Mouse (Mus musculus): ENCODE data around the gene Asrgl1. TPM values are rescaled to one million over a fixed set of nuclear protein-coding genes. Genes with fewer than 3 reads are reported as not detected.
"Not testable (repeated sequence)": the region's sequence is repeated elsewhere in the genome, so short reads cannot be mapped to it uniquely, and the experiment has no call there.

Gene Asrgl1
- total RNA-seq (2021): 10 to 100 TPM; 11.5 to 14.4 TPM
- long read RNA-seq, experiment 1, full-length matches to known transcripts: 24 of 39 reads
- long read RNA-seq, experiment 1, partial matches to known transcripts: 11 of 39 reads
- long read RNA-seq, experiment 1, other reads (novel, unspliced or antisense): 4 of 39 reads
- long read RNA-seq, experiment 2, full-length matches to known transcripts: 24 of 33 reads
- long read RNA-seq, experiment 2, partial matches to known transcripts: 6 of 33 reads
- long read RNA-seq, experiment 2, other reads (novel, unspliced or antisense): 3 of 33 reads

DNA sequence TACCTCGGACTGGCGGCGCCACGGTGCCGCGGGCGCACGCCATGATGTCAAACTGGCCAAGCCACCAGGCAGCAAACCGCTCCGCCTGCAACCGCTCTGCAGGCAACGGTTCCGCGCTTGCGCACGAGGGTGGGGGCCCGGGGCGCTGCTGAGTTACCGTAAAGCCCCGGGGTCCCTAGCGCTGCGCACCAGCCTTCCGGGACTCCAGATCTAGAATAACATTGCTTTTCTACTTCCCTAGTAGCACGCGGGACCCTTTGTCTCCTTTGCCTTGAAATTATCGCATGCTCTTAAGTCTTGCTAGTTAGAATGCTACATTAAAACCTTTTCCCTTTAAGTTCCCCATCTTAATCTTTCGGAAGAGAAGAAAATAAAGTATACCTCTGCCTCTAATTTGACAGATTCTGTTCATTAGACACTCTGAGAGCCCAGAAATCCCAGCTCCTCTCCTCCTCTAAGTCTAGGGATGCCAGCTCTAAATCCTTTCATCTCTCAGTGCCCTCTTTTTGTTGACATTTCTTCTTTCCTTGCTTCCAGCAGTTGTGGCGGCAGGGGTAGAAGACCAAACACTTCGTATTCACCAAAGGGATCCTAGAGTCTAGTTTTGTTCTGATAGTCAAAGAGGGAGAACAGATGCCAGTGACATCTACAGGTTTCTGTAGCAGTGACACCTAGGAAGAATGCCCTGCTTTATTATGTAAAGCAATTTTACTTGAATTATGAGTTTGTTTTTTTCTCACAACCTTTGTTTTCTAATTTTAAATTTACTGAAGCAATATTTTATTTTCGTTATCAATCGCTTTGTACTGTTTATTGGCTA is at the start of gene Asrgl1:
TSS of gene Asrgl1 (minus strand) at position 125 of the 820 bp plus-strand sequence.
- DNase-seq (ENCODE audit: low spot score in 2 of 2): peak; percentile 86 to 93

DNA sequence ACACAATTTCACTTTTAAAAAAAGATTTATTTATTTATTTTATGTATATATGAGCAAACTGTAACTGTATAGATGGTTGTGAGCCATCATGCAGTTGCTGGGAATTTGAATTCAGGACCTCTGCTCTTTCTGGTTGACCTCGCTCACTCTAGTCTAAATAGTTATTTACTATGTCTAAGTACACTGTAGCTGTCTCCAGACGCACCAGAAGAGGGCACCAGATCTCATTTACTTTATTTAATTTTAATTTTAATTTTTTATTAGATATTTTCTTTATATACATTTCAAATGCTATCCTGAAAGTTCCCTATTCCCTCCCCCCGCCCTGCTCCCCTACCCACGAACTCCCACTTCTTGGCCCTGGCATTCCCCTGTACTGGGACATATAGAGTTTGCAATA is 10.8 kb upstream of the Asrgl1 start:
- no peak for DNase-seq (ENCODE audit: low spot score in 2 of 2)

DNA sequence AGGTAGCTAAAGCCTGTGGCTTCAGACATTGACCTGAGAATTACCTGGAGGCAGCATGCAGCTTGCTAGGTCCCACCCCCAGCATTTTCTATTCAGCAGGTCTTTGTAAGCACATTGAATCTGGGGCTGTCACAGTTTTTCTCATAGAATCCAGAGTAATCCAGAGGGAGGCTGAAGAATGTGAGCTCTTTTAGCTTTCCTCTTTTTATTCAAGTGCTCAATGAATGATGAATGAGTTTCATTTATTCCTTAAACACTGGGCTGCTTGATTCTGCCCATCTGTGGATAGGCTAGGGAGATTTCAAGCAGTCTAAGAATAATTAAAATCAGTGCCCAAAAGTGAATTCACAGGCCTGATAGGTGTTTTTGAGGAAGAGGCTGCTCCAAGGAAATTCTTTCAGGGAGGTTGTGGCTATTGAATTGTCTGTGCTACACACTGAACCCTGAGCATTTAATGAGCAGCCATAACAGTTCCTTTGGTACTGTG is 8.2 kb upstream of the Asrgl1 start:
- DNase-seq (ENCODE audit: low spot score in 2 of 2): no peak

DNA sequence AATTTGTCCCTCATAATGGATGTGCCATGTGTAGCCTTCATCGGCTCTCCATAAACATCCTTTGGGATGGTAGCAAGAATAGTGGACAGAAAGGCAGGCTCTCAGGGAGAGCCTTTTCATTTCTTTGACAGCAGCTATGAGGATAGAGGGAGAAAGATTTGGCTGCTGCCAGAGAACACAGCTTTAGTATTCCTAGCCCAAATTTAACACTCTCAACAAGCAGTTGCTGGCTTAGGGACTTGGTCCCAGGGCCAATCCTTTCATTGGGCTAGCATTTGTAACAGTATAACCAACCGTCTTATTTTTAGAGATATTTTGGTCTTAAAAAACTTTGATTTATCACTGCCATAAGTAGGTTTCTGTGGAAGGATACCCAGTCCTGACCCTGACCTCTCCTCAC is 7.8 kb upstream of the Asrgl1 start:
- DNase-seq (ENCODE audit: low spot score in 2 of 2): no peak

DNA sequence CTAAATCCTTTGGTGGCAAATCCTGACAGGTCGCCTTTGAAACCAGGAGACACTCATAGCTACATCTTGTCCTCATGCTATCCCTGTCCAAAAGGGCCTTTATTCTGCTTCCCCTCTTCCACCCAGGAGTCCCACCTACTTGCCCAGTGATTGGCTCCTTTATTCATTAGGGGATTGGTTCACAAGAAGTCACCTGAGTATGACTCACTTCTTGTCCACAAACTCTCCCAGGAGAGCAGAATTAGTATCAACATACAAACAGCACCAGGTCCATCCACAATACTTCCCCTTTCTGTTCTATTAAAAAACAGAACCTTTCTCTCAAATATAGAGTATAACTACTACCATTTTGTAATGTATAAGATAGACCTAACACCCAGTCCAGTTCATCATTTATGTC is 4.9 kb upstream of the Asrgl1 start:
- DNase-seq (ENCODE audit: low spot score in 2 of 2): not testable (repeated sequence)

DNA sequence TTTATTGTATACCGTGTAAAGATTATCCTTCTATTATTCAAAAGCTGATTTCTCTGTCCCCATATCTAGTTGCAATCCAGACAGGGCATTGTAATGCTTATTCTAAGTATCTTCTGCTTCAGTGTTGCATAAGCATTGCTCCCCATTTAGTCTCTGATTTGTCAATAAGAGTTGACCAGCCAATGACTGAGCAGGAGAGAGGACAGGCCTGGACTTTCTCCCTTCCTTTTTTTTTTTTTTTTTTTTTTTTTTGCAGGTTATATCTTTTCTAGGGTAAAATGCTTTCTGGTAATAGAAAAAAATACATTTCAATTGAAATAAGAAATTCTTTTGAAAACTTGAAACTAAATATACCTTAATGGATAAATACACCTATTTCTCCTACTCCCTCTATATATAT is 1.7 kb upstream of the Asrgl1 start:
- DNase-seq (ENCODE audit: low spot score in 2 of 2): no peak

DNA sequence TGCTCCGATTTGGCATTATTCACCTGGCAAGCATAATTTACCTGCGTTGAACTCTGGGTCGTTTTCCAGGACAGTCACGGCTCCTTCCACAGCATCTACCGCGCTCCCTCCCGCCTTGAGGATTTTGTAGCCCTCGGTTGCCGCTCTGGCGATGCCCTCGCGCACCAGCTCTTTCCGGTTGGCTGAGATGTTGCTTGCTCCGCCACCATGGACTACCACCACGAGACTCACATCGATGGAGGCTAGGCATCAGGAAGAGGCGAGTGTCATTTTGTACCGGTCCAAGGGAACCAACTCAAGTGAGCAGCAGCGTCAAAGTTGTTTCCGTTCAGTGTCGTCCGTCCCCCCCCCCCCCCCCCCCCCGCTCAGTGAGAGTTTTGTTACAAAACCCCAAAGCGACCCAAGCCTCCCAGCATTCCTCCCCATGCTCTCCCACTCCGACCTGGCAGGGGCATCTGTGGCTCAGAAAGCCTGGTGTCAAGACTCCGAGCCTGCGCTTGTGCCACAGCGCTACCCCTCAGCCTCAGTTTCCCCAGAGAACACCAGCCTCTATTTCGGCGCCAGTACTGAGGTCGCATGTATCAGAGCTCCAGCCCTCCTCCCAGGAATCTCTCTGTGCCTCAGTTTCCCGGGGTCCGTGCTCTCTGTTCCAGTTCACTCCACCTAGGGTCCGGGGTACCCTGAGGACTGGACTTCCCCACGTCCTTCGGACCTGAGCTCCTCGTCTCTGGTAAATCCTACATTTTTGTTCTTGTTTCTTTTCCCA is 507 bp downstream of the Asrgl1 start:
- peak in 1 of 2 experiments; percentile 32 for DNase-seq (ENCODE audit: low spot score in 2 of 2)

DNA sequence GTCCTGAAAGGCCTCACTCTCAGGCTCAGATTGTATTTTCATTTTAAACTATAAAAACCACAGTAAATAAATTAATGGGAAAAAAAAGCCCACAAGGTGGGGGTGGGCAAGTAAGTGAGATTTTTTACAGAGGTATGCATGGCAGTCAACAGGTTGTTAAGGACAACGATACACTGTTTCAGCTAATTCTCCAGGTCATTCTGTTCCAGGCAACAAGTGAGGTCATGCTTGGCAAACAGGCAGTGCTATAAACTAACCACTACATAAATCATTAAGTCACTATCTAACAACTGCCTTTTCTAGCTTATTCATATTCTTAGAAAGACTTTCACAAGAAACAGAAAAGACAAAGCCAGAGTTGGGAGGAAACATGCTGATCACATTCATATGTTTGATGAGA is 5.4 kb downstream of the Asrgl1 start:
- no peak for DNase-seq (ENCODE audit: low spot score in 2 of 2)

DNA sequence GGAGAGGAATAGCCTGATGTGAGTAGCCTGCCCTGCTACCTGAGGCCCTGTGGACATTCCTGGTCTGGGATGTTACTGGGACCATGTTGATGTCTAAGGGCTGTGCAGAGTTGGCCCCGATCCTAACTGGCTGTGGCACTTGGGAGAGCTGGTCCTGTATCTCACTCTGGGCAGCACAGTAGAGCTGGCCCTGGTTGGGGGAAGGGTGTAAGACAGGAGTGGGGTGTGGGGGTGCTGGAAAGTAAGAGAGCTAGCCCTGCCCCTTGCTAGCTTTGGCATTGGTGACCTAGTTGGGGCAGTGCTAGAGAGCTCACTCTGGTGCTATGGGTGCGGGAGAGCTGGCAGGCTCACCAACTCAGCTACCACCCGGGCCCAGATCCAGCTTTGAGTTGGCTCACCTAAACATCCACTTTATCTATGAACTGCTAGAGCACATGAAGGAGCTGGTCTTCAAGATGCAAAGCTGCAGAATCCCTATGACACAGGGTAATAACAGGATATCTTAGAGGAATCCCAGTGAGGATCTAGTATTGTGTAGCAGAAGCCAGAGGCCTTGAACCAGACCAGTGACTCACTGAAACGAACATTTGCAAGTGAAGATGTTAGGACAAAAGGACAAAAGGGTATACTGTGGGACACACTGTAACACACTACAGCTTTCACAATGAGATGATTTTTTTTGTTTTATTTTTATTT is 6.8 kb downstream of the Asrgl1 start:
- DNase-seq (ENCODE audit: low spot score in 2 of 2): no peak

DNA sequence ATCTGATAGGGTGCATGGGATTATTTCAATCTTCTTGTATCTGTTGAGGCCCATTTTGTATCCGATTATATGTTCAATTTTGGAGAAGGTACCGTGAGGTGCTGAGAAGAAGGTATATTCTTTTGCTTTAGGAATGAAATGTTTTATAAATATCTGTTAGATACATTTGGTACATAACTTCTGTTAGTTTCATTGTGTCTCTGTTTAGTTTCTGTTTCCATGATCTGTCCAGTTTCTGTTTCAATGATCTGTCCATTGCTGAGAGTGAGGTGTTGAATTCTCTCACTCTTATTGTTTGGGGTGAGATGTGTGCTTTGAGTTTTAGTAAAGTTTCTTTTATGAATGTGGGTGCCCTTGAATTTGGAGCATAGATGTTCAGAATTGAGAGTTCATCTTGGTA is 11.4 kb downstream of the Asrgl1 start:
- DNase-seq (ENCODE audit: low spot score in 2 of 2): not testable (repeated sequence)

DNA sequence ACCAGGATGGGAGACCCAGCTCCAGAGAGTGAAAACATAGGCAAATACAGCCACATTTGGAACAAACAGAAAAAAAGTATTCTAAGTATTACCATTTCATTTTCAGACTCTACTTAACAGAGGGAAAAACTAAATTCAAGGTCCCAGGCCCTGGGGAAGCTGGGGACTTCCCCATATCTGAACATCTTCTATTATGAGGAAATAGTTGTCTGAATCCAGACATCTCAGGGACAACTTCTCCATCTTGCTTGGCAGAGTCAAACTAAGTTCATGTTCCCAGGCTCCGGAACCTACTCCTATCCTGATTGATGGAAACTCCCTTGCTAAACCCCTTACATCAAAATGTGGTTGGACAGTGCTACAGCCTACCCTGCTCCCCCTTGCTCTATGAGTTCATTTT is 13.0 kb downstream of the Asrgl1 start:
- no peak for DNase-seq (ENCODE audit: low spot score in 2 of 2)

DNA sequence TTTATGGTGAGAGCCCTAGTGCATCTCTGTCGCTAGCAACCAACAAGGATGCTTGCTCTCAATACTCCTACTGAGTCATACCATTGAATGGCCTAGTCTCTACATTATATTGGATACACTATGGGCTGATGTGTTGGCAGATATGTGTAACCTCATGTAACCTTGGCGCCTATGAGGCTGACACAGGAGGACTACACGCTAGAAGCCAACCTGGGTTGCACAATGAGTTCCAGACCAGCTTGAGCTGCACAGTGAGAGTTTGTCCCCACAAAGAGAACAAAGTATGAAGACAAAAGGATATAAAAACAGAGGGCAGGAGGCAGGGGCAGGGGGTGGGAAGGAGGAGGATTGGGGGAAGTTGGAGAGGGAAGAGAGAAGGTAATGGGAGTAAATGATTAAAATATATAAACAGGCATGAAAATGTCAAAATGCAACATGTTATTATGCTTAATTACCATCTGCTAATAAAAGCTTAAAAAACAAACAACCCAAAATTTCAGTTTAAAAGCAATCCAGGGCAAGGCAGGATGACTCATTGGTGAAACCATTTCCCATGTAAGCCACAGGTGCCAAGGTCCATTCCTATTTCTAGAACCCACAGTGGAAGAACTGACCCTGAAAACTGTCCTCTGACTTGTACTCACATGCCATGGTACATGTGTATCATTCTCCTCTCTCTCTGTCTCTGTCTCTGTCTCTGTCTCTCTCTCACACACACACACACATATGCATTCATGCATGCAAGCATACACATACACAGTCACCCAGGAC is 15.6 kb downstream of the Asrgl1 start:
- DNase-seq (ENCODE audit: low spot score in 2 of 2): no peak

DNA sequence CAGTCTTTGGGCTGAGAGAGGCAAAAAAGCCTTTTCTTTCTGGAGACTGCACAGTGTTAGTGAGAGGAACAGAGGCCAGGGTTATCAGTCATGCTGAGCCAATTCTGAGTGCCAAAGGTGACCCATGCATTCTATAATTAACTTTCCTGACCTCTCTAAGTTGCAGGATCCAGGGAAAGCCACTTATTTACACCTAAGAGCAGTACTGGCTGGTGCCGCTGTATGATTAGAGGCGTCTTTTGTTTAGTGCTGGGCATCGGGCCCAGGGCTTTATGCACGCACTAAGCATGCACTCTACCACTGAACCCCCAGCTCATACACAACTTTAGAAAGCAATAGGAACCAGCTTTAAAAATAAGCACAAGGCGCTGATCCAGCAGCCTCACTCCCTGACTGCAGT is 18.2 kb downstream of the Asrgl1 start:
- no peak for DNase-seq (ENCODE audit: low spot score in 2 of 2)

DNA sequence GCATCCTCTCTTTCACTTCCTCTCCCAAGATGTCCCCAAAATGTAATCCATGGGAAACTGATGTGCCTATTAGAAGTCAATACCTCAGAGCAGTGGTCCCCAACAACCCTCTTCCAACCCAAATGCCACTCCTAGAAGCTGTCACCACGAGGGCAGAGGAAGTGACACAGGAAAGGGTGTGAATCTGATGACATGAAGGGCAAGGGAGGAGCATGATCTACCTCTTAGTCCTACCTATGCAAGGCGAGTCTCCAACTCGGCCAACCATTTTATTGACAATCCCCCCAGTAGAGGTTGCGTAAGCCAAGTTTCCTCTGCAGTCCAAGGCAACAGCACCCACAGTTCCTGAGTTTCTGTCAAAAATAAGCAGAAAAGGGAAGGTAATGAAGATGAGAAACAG is 19.2 kb downstream of the Asrgl1 start:
- no peak for DNase-seq (ENCODE audit: low spot score in 2 of 2)

DNA sequence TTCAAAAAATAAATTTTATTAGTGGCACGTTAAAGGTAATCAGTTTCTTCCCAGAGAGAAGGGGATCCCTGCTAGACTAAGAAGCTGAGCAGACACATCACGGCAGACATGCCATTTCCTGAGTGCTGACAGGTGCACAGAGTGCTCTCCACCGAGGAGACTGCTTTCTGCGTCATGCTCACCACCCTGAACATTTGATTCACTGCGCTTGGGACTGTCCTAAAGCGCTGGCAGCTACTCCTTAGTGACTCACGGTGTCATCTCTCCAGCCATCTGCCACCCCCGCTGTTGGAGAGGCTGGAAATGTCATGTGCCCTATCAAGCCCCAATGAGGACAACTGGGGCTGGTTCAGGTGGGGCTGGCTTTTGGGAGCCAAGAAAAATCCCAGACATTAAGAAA is 23.4 kb downstream of the Asrgl1 start:
- no peak for DNase-seq (ENCODE audit: low spot score in 2 of 2)

DNA sequence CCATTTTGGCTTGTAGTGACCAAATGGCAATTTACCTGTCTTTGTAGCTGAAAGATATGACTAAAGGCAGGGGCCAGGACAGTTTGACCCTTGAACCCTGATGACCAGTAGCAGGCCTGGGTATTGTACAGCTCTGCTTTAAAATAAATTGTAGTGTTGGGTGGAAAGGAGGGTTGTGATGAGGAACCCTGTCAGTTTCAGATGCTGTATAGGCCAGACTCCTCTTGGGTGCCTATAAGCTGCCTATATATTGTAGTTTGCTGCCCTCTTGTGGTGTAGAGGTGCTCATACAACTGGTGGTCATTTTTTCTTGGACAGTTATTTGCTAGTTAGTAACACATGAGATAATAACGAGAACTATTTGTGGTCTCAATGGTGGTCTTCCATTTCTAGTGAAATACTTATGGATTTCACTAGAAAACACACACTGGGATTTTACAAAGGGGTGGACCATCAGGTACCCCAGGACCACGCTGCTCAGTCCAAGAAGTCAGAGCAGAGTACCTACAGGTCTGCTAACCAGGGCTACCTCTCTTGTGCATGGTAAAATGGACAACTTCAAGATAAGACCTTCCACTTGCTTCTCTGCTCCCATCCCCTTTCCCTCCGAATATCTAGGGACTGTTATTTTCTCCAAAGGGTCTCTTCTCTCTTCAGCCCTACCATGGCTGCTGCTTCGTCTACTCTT is 25.1 kb downstream of the Asrgl1 start:
- DNase-seq (ENCODE audit: low spot score in 2 of 2): no peak

DNA sequence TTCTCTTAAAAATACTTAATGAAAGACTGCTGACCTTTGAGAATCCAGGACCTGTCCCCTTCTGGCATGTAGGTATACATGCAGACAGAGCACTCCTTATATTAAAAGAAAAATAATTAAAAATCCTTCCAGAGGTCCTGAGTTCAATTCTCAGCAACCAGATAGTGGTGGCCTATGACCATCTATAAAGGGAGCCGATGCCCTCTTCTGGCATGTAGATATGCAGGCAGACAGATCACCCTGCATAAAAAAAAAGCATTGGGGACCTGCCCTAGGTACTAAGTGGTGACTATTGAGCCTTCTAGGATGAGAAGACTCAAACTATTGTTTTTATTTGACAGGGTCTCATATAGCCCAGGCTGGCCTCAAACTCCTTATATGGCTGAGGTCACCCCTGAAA is 26.9 kb downstream of the Asrgl1 start:
- DNase-seq (ENCODE audit: low spot score in 2 of 2): no peak

DNA sequence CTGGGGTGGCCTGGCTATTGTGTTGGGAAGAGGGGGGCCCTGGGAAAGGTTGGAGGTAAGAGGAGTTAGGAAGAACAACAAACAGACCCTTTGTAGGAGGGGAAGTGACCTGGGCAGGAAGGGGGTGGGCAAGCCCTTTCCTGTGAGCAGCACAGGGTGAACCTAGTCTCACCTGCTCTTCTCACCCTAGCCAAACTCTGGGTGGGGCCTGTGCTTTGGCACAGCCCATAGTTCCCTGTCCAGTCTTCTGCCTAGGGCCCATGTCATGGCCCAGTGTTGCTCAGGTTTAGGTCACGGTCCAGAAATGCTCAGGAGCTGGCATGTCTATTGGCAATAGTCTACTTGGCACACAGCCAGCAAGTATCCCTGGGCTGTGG is 28.1 kb downstream of the Asrgl1 start:
- DNase-seq (ENCODE audit: low spot score in 2 of 2): no peak

DNA sequence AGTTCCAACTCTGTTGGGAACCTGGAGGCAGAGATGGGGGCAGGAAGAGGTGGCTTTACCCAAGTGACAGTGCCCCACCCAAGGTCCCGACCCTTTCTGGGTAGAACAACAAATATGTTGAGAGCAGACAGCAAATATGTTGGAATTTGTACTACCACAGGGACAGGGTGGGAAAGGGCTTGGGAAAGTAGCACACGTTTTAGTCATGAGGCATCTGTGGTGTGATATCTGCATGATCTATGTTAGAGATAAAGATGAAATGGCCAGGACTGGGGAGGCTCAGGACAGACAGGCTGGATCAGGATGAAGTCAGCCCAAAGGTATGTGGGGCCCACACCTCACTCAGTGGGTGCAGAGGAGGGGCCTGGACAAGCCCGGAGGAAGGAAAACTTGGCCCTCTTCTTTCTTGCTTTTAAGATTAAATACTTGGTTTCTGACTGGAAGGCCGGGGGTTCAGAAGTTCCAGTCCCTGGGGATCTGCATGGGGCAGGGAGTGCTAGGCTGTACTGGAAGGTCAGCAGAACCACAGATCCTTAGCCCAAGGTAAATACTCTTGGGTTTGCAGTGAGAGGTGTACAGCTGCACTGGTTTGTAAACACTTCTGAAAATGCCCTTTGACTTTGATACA is 28.6 kb downstream of the Asrgl1 start:
- DNase-seq (ENCODE audit: low spot score in 2 of 2): peak in 1 of 2 experiments; percentile 18
